Mouse (Mus musculus) heart, postnatal 4 days (tissue): Measurements from ENCODE around the gene Psmf1. TPM values are rescaled to one million over a fixed set of nuclear protein-coding genes. Genes with fewer than 3 reads are reported as not detected.

Experiments
- DNase-seq: peaks from one replicate; pipeline ENCODE4 v3.0.0; 2021
- total RNA-seq, 2 experiments: library from RNA; stranded (reverse); gene quantifications; 2 replicates each; pipeline ENCODE4 v1.2.3; 2021

Psmf1 gene
- 10 to 100 TPM; 32.0 to 33.0 TPM for total RNA-seq

DNA sequence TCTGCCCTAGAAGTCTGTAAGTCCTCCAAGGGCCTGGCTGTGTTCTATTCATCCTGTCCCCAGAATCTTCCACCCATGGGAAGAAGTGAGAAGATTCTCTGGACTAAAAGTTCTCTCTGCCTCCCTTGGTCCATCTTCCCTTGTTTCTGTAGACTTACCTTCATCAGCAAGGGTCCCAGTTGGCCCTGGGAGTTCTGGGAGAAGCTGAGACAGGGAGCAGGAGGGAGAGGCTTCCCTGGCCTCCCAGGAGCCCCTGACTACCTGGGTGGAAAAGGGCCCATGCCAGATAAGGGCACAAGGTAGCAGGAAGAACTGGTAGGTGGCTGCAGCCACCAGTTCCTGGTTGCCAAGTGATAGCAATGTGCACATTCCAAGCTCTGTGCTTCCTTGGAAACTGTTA is at the start of gene Psmf1:
TSS of gene Psmf1 (minus strand) at position 342 of the 400 bp plus-strand sequence.
- DNase-seq, result no peak

DNA sequence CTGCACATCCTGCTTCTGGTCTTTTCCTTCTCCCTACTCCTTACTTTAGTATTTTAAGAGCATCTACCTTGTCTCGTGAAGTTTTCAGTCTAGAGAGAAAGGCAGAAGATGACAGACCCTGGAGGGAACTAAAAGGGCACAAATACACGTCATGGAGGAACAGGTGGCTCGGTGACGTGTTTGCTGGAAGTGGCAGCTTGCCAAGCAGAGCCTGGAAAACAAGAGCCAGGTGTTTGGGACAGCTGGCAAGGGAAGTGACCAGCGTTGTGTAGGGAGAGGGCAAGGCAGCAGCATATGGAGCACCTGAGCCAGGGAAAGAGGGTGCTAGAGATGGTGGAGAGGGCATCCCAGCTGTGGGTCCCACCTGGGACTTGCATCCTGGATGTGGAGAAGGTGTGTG is 47.2 kb upstream of the Psmf1 start:
- DNase-seq, result no peak

DNA sequence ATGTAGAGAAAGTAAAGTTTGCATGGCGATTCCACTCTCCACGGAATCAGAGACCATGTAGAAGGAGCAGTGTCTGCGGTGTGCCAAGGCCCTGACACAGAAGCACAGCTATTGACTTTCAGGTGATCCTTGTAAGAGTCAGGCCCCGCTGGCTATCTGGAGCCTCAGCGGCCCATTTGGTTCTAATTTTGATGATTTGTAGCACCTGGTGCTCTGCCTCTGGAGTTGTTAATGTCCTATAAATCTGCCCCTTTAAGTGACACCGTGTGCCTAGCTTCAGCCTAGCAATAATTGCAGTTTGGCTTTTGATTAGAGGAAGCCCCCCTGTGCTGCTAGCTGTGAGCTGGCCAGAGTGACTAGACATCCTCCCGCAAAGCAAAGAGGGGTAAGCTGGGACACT is 46.2 kb upstream of the Psmf1 start:
- DNase-seq, result no peak

DNA sequence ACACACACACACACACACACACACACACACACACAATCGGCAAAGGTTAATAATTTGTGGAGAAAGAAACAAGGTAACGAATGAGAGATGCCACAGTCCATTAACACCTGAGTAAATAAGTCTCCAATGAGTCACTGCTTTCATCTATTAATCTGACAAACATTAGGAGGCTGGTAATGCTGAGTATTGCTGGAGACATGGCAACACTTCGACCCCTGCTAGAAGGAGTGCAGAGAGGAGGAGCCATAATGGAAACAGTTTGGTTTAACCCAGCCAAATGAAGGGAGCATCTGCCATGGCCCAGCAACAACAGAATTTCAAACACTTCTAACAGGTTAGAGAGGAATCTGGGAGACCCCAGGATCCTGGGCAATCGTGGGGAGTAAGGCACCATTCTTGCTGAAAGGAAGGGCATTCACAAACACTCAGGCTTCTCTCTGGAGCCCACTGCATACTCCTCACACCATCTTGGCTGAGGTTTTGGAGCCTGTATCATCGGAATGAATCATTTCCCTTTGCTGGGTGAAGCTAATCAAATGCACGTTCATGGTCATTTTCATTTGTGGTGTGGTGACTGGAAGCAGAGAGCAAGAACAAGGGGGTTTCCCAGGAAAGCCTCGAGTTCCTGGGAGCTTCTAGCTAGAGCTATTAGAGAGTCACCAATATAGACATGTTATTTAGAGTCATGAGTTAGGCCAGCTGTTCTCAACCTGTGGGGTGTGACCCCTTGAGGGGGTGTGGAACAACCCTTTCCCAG is 44.4 kb upstream of the Psmf1 start:
- no peak for DNase-seq

DNA sequence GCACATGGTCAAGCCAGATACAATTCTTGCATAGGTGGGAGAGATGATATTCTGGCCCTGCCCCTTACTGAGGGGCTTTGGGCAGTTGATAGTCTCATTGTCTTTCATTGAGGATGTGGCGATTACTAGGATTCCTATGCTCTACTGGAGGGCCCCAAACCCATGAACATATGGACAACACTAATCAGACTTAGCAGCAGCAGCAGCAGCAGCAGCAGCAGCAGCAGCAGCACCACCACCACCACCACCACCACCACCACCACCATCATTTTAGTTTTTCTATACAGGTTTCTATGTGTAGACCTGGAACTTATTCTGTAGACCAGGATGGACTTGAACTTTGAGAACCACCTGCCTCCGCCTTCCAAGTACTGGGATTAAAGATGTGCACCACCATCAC is 39.5 kb upstream of the Psmf1 start:
- DNase-seq, result no peak

DNA sequence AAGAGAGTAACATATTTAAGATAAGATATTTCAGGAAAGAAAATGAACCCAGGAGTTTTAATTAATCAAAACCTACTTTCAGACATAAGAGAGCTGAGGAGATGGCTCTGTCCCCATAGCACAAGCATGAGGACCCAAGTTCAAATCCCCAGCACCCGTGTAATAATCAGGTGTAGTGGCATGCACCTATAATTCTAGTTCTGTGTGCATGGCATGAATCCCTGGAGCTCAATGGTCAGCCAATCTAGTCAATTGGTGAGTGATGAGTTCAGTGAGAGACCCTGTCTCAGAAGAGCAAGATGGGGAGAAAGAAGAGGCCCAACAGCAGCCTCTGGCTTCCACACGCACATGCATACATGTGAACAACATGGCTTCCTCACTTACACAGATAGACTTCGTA is 33.4 kb upstream of the Psmf1 start:
- DNase-seq, result no peak

- DNase-seq, result no peak
Observed at GRCm38 (mm10) chr2:151773476-151773875, 29.5 kb upstream of the Psmf1 start.

GRCm38 (mm10) chr2:151772169-151772568 is 28.2 kb upstream of the Psmf1 start:
- no peak for DNase-seq

DNA sequence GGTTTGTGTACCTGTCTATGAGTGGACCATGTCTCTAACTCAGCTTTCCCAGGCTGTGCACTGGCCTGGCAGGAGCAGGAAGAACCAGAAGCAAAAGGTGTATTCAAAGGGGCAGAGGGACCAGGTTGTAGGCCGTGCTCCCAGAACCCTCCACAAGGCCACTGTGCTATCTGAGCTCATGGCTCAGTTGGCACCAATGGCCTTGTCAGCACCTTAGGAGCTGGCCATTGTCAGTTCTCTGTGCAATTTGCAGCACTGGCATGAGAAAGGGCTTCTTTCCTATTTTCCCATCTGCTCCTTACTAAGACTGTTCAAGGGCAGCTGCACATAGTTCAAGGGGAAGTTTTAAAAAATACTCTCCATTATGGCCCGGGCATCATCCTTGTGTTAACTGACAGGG is 20.6 kb upstream of the Psmf1 start:
- DNase-seq, result peak; percentile 17

DNA sequence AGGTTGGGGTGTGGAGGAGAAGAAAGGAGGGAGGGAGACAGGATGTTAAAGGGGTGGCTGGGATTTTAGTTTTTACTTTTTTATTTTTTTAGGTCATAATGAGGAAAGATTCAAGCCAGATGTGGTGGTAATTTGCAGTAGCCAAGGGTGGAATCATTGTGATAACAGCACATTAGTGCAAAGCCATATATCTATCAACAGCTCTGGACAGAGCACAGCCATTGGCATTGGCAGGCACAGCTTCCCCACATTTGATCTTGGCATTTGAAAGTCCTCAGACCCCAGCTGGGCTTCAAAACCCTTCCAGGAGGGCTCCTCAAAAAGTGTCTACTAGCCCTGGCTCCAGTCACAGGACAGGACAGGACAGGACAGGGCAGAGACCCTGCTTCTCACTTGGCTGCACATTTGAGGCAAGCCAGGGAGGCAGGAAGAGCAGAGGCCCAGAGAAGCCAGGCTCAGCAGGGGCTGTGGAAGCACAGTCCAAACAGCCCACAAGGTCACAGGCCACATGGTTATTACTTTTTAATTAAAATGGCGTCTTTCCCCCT is 14.9 kb upstream of the Psmf1 start:
- DNase-seq, result no peak

- no peak for DNase-seq
Observed at GRCm38 (mm10) chr2:151757451-151757850, 13.5 kb upstream of the Psmf1 start.

GRCm38 (mm10) chr2:151756277-151757061 is 12.5 kb upstream of the Psmf1 start:
- DNase-seq, result no peak

DNA sequence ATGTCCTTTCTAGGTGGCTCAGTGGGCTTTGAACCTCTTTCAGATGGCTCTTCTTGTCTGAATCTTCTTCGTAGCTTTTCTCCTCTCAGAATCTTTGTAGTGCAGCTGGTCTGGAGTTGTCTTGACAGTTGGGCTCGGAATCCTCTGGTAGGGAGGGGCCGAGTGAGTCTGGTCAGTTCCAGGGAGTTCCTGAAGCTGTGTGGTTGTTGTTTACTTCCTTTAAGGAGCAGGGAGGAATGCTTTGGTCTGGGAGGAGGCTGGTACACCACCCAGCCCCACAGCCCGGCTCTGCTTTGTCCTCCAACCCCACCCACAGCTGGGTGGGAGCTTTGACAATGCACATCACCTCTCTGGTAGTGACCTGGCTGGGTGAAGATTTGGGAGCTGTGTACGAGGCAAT is 7.3 kb upstream of the Psmf1 start:
- no peak for DNase-seq

- DNase-seq, result peak; percentile 77
Observed at GRCm38 (mm10) chr2:151747847-151748705, 4.1 kb upstream of the Psmf1 start.

DNA sequence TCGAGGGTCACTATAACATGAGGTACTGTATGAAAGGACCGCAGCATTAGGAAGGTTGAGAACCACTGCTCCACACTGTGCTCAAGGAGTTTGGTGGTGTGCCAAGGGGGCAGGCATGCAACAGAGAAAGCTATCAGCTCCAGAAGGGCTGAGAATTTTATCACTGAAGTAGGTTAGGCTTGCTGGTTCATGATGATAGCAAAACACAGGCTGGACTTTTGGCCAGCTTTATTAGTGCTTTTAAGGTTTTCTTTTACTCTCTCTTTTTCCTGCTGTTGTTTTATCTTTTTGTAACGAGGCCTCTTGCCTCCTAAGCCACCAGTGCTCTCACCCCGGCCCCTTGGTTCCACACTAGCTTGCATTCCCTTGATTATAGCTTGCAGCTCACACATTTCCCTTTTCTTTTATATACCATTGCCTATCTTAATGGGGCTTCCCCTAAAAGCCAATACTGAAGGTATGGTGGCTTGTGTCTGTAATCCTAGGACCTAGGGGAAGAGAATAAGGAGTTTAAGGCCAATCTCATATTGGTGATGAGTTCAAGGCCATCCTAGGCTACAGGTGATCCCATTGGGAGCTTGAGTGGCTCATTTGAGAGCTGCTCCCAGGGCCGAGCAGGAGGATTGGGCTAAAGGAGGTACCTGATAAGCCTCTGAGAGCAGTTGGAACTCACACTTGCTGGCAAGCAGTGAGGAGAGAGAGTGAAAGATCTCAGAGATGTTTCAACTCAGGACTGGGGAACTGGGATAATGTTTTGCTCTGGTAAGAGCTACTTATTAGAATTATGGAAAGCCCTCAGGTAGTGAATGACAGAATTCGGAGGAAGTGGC is 921 bp downstream of the Psmf1 start:
- no peak for DNase-seq

DNA sequence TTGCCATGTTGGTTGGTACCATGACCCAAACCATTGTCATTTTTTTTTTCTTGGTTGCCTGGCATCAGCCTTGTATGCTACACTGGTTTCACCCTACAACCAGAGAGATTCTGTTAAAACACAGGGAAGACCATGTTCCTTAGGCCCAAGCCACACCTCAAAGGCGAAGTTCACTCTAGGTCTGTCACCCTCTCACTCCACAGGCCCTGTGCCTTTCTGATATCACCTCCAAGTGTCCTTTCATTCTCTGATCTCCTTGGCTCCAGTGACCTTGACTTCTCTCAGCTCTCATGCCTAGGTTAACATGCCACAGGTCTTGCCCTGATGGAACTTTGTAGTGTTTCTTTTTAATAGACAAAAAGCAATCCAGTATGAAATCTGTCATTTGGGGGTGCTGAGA is 1.9 kb downstream of the Psmf1 start:
- DNase-seq, result no peak

DNA sequence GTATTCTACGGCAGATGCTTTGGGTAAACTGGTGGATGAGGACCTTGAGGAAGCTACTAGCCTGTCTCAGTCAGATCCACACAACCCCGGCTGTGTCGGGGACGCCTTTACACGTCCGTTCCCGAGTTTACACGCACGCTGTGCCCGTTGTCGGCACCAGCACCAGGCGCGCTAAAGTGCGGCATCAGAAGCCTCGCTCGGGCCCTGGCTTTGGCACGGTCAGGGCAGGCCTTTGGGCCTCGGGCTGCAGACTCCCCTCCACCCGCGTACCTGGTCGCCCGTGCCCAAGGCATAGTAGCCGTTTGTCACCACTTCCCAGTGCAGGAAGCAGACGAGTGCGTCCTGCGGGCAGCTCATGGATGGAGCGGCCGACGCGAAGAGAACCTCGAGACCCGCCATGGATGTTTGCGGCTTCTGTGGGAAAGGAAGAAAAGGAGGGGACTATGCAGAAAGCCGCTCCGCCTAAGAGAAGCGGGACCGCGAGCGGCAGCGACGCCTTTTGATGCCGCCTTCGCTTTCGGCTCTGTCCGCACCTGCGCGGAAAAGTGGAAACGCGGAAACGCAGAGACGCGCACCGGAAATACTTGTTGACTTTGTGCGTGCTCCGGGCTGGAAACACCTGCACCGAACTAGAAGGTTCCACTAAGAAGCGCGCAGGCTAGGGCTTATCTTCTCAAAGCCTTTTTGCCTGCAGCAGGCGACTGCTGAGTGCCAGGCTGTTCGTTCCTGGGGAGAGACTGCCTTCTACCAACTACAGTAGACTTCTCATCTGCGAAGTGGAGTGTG is 3.1 kb downstream of the Psmf1 start:
- DNase-seq, result peak; percentile 90

GRCm38 (mm10) chr2:151739505-151739904 is 4.5 kb downstream of the Psmf1 start:
- DNase-seq, result no peak

- DNase-seq, result no peak
Observed at GRCm38 (mm10) chr2:151739081-151739480, 4.9 kb downstream of the Psmf1 start.

GRCm38 (mm10) chr2:151738460-151738859 is 5.5 kb downstream of the Psmf1 start:
- DNase-seq, result no peak

- no peak for DNase-seq
Observed at GRCm38 (mm10) chr2:151735422-151735821, 8.6 kb downstream of the Psmf1 start.
